Mouse (Mus musculus) spleen, adult 2 months (tissue): ENCODE measurements around the gene Cebpe.

Source experiments
- CTCF ChIP-seq: fragments of 200-500 bp; IDR thresholded peaks from 2 replicates; pipeline ENCODE4 v1.5.1; 2011; ENCODE audit warnings: mild to moderate bottlenecking, inconsistent platforms; ENCODE audit not compliant: insufficient read depth, insufficient read length, insufficient replicate concordance; ENCODE audit errors: extremely low read depth
- POLR2A ChIP-seq: fragments of 200-500 bp; IDR thresholded peaks from 2 replicates; pipeline ENCODE4 v1.6.1; 2011; ENCODE audit warnings: low read depth, low read length, inconsistent platforms

- no peak for TF ChIP-seq POLR2A
- TF ChIP-seq CTCF: no peak
Measured at GRCm38 (mm10) chr14:54678657-54679304, 33.2 kb downstream of the Cebpe start.
